Mouse (Mus musculus) thymus, postnatal 10 days (tissue): Measurements from ENCODE around the gene Herc4.

Experiments used
- DNase-seq, 2 experiments: peaks; one replicate each; pipeline ENCODE4 v3.0.0; 2021; ENCODE audit warnings: low spot score in 2 of 2

Gene Herc4

DNA sequence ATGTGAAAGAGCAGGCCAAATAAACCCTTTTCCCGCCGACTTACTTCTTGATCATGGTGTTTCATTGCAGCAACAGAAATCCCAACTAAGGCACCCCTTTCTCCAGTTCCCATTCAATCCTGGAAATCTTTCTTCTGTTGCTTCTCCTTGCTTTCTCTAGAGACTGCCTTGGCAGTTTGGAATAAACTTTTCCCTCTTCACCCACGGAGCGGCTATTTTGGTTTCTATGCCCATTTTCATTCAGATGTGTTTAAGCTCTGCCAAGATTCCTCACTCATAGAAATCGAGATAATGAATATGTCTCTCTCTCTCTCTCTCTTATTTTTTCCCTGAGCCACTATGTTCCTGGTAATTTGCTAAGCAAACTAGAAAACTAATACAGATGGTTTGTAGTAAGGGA is 108.5 kb downstream of the Herc4 start:
- no peak for DNase-seq

GRCm38 (mm10) chr10:63360502-63360901 is 116.9 kb downstream of the Herc4 start:
- no peak for DNase-seq

- no peak for DNase-seq
These were observed 122.4 kb downstream of the Herc4 start for GRCm38 (mm10) chr10:63365918-63366455.

- DNase-seq = no peak
These were observed 123.8 kb downstream of the Herc4 start for GRCm38 (mm10) chr10:63367386-63367785.
